Mouse (Mus musculus) MEL (cell line): ENCODE results near the gene Ddb2. TPM values are rescaled to one million over a fixed set of nuclear protein-coding genes. Genes with fewer than 3 reads are reported as not detected.
A peak's percentile ranks its signal among the peaks of the same experiment; 100 is the strongest.

Experiments
- DNase-seq: peaks from one replicate; pipeline ENCODE4 v3.0.0; 2011; ENCODE audit warnings: low read depth, low spot score
- H3K27ac ChIP-seq: 2 replicates; pipeline ENCODE4 v1.5.1; 2012; ENCODE audit warnings: low read depth, mild to moderate bottlenecking, control low read depth, low read length, moderate library complexity; ENCODE audit not compliant: control insufficient read depth
- H3K27me3 ChIP-seq, 2 experiments: fragments of 150-350 bp in 1 of 2; sonication (generic) in 1 of 2; 2 replicates each; pipeline ENCODE4 v1.6.1; 2012; ENCODE audit warnings: low read length in 2 of 2, mild to moderate bottlenecking in 2 of 2, improper control_type of control experiment in 1 of 2, moderate library complexity in 1 of 2; ENCODE audit not compliant: insufficient read depth in 2 of 2, control insufficient read depth in 1 of 2
- H3K36me3 ChIP-seq, 2 experiments: 2 replicates each; pipeline ENCODE4 v1.6.1; 2012 to 2014; ENCODE audit warnings: low read length in 2 of 2, improper control_type of control experiment in 1 of 2, inconsistent platforms in 1 of 2, mild to moderate bottlenecking in 1 of 2; ENCODE audit not compliant: insufficient read depth in 2 of 2, control insufficient read depth in 1 of 2
- H3K4me1 ChIP-seq, 2 experiments: fragments of 150-350 bp in 1 of 2; sonication (generic) in 1 of 2; 2 replicates each; pipeline ENCODE4 v1.6.1; 2012; ENCODE audit warnings: low read length in 2 of 2, improper control_type of control experiment in 1 of 2, mild to moderate bottlenecking in 1 of 2; ENCODE audit not compliant: insufficient read depth in 2 of 2, control insufficient read depth in 1 of 2
- H3K4me3 ChIP-seq, 2 experiments: fragments of 150-350 bp in 1 of 2; sonication (generic) in 1 of 2; 2 replicates each; pipeline ENCODE4 v1.5.1; 2012; ENCODE audit warnings: low read depth in 2 of 2, low read length in 2 of 2, mild to moderate bottlenecking in 2 of 2, moderate library complexity in 2 of 2, control low read depth in 1 of 2, improper control_type of control experiment in 1 of 2; ENCODE audit not compliant: control insufficient read depth in 1 of 2, insufficient read depth in 1 of 2
- H3K79me2 ChIP-seq: 2 replicates; pipeline ENCODE4 v1.6.1; 2012; ENCODE audit warnings: mild to moderate bottlenecking, low read length, moderate library complexity; ENCODE audit not compliant: control insufficient read depth, poor library complexity, insufficient read depth
- H3K9ac ChIP-seq: 2 replicates; pipeline ENCODE4 v1.6.1; 2012; ENCODE audit warnings: low read depth, mild to moderate bottlenecking, control low read depth, low read length, moderate library complexity; ENCODE audit not compliant: control insufficient read depth, poor library complexity, severe bottlenecking
- H3K9me3 ChIP-seq: fragments of 150-350 bp; sonication (generic); replicated peaks from 2 replicates; pipeline ENCODE4 v1.6.1; 2012; ENCODE audit warnings: mild to moderate bottlenecking, low read length, improper control_type of control experiment, moderate library complexity; ENCODE audit not compliant: insufficient read depth
- BHLHE40 ChIP-seq: IDR thresholded peaks from 2 replicates; pipeline ENCODE4 v1.6.1; 2012; ENCODE audit warnings: low read depth, mild to moderate bottlenecking, inconsistent platforms, low read length, improper control_type of control experiment, borderline replicate concordance
- CHD1 ChIP-seq: IDR thresholded peaks from 2 replicates; pipeline ENCODE4 v1.6.1; 2012; ENCODE audit warnings: low read depth, mild to moderate bottlenecking, inconsistent platforms, low read length, improper control_type of control experiment
- CHD2 ChIP-seq: IDR thresholded peaks from 2 replicates; pipeline ENCODE4 v1.6.1; 2011; ENCODE audit warnings: low read length, improper control_type of control experiment
- CTCF ChIP-seq, 3 experiments: IDR thresholded peaks in 2 of 3; conservative IDR thresholded peaks in 1 of 3; 2 replicates each; pipeline ENCODE4 v1.5.1; 2011 to 2012; ENCODE audit warnings: low read length in 3 of 3, low read depth in 2 of 3, mild to moderate bottlenecking in 2 of 3, improper control_type of control experiment in 1 of 3, inconsistent platforms in 1 of 3, mixed read lengths in 1 of 3, moderate library complexity in 1 of 3; ENCODE audit not compliant: control insufficient read depth in 1 of 3, insufficient read depth in 1 of 3, poor library complexity in 1 of 3, severe bottlenecking in 1 of 3
- E2F4 ChIP-seq: IDR thresholded peaks from 2 replicates; pipeline ENCODE4 v1.6.1; 2011; ENCODE audit warnings: low read depth, low read length, improper control_type of control experiment, borderline replicate concordance
- ELF1 ChIP-seq: IDR thresholded peaks from 2 replicates; pipeline ENCODE4 v1.6.1; 2014; ENCODE audit warnings: low read depth, mild to moderate bottlenecking, inconsistent platforms, low read length, improper control_type of control experiment, moderate library complexity
- EP300 ChIP-seq, 2 experiments: IDR thresholded peaks; 2 replicates each; pipeline ENCODE4 v1.6.1; 2011; ENCODE audit warnings: improper control_type of control experiment in 2 of 2, low read length in 2 of 2, low read depth in 1 of 2, mild to moderate bottlenecking in 1 of 2
- GATA1 ChIP-seq: IDR thresholded peaks from 2 replicates; pipeline ENCODE4 v1.6.1; 2011; ENCODE audit warnings: low read depth, low read length, improper control_type of control experiment
- JUND ChIP-seq: IDR thresholded peaks from 2 replicates; pipeline ENCODE4 v1.6.1; 2011; ENCODE audit warnings: low read depth, mild to moderate bottlenecking, improper control_type of control experiment, low read length
- MAFK ChIP-seq: IDR thresholded peaks from 2 replicates; pipeline ENCODE4 v1.6.1; 2011; ENCODE audit warnings: low read depth, mild to moderate bottlenecking, low read length, improper control_type of control experiment, borderline replicate concordance
- MAZ ChIP-seq: IDR thresholded peaks from 2 replicates; pipeline ENCODE4 v1.6.1; 2012; ENCODE audit warnings: low read depth, mild to moderate bottlenecking, inconsistent platforms, low read length, improper control_type of control experiment
- MYC ChIP-seq: IDR thresholded peaks from 2 replicates; pipeline ENCODE4 v1.6.1; 2011; ENCODE audit warnings: low read depth, mild to moderate bottlenecking, low read length, improper control_type of control experiment, moderate library complexity
- NRF1 ChIP-seq: IDR thresholded peaks from 2 replicates; pipeline ENCODE4 v1.6.1; 2014; ENCODE audit warnings: low read depth, mild to moderate bottlenecking, inconsistent platforms, low read length, improper control_type of control experiment, moderate library complexity; ENCODE audit not compliant: poor library complexity, insufficient read depth, severe bottlenecking
- POLR2A ChIP-seq, 2 experiments: IDR thresholded peaks; 2 replicates each; pipeline ENCODE4 v1.6.1; 2011 to 2012; ENCODE audit warnings: low read length in 2 of 2, mild to moderate bottlenecking in 2 of 2, control low read depth in 1 of 2, improper control_type of control experiment in 1 of 2, low read depth in 1 of 2, moderate library complexity in 1 of 2; ENCODE audit not compliant: control insufficient read depth in 1 of 2, insufficient read depth in 1 of 2, poor library complexity in 1 of 2
- POLR2AphosphoS5 ChIP-seq: IDR thresholded peaks from 2 replicates; pipeline ENCODE4 v1.6.1; 2012; ENCODE audit warnings: low read depth, borderline replicate concordance, mild to moderate bottlenecking, inconsistent platforms, low read length, moderate library complexity, mixed read lengths
- RCOR1 ChIP-seq: IDR thresholded peaks from 2 replicates; pipeline ENCODE4 v1.6.1; 2012; ENCODE audit warnings: low read depth, mild to moderate bottlenecking, inconsistent platforms, low read length, improper control_type of control experiment
- SMC3 ChIP-seq: IDR thresholded peaks from 2 replicates; pipeline ENCODE4 v1.6.1; 2011; ENCODE audit warnings: low read depth, low read length, improper control_type of control experiment
- TAL1 ChIP-seq: IDR thresholded peaks from 2 replicates; pipeline ENCODE4 v1.6.1; 2012; ENCODE audit warnings: mild to moderate bottlenecking, inconsistent platforms, low read length, moderate library complexity, mixed read lengths
- TCF12 ChIP-seq: IDR thresholded peaks from 2 replicates; pipeline ENCODE4 v1.6.1; 2014; ENCODE audit warnings: low read depth, mild to moderate bottlenecking, inconsistent platforms, low read length, improper control_type of control experiment, moderate library complexity
- UBTF ChIP-seq: IDR thresholded peaks from 2 replicates; pipeline ENCODE4 v1.6.1; 2012; ENCODE audit warnings: low read depth, mild to moderate bottlenecking, inconsistent platforms, low read length, improper control_type of control experiment, moderate library complexity, borderline replicate concordance; ENCODE audit not compliant: insufficient read depth
- ZC3H11A ChIP-seq: IDR thresholded peaks from 2 replicates; pipeline ENCODE4 v1.6.1; 2012; ENCODE audit warnings: low read depth, mild to moderate bottlenecking, inconsistent platforms, low read length, improper control_type of control experiment
- ZNF384 ChIP-seq: IDR thresholded peaks from 2 replicates; pipeline ENCODE4 v1.6.1; 2012; ENCODE audit warnings: low read depth, mild to moderate bottlenecking, inconsistent platforms, low read length, improper control_type of control experiment
- polyA plus RNA-seq, 2 experiments: library from polyadenylated mRNA; stranded (reverse) in 1 of 2; unstranded in 1 of 2; fragments of >175 nt in 1 of 2; fragments of >200 nt in 1 of 2; gene quantifications; 2 replicates each; pipeline versions ENCODE4 v1.2.1 to v1.2.4; 2012; ENCODE audit warnings: low replicate concordance in 2 of 2, low read depth in 1 of 2; ENCODE audit not compliant: insufficient read length in 2 of 2, insufficient read depth in 1 of 2, missing spikeins in 1 of 2
- total RNA-seq: library from RNA; depleted of rRNA; stranded (reverse); fragments of 300-350 nt; gene quantifications from 2 replicates; pipeline ENCODE4 v1.2.3, GENCODE M21; 2012

Ddb2 gene
- total and polyA plus RNA-seq, 3 experiments: 8.4 to 12.6 TPM; not detected in 1

- no peaks in the 10 kb centered on the region for H3K4me1 ChIP-seq
- peaks cover 0 to 2% of the 10 kb centered on the region in 2 experiments; a peak in 1 of 4 replicates for H3K36me3 ChIP-seq
- DNase-seq: peak; percentile 39
- no peaks in the 10 kb centered on the region for H3K27me3 ChIP-seq
- H3K79me2 ChIP-seq: no peaks in the 10 kb centered on the region
- no peaks in the 10 kb centered on the region for H3K9me3 ChIP-seq
- H3K9ac ChIP-seq: no peak overlapping the region
- no peak overlapping the region for H3K4me3 ChIP-seq
- H3K27ac ChIP-seq: no peak overlapping the region
- no peak for TF ChIP-seq E2F4
- no peak for TF ChIP-seq POLR2AphosphoS5
- TF ChIP-seq ZC3H11A: no peak
- no peak for TF ChIP-seq ZNF384
- no peak for TF ChIP-seq ELF1
- TF ChIP-seq JUND: no peak
- TF ChIP-seq CTCF (IDR thresholded peaks at IDR 0.05 in 2 of 3, conservative IDR thresholded peaks at IDR 0.05 in 1 of 3; ENCODE audit: control insufficient read depth in 1 of 3, insufficient read depth in 1 of 3, low read depth in 2 of 3, low read length in 3 of 3, poor library complexity in 1 of 3, severe bottlenecking in 1 of 3): no peak
- no peak for TF ChIP-seq MYC
- no peak for TF ChIP-seq UBTF
- no peak for TF ChIP-seq EP300 (IDR thresholded peaks at IDR 0.05; ENCODE audit: low read depth in 1 of 2, low read length in 2 of 2)
Observed at GRCm38 (mm10) chr2:91284375-91285199, 47.8 kb upstream of the Ddb2 start.

GRCm38 (mm10) chr2:91283972-91284371 lies 47.2 kb upstream of the Ddb2 start:
- no peak overlapping the region for H3K9ac ChIP-seq
- no peak for TF ChIP-seq RCOR1
- no peak for TF ChIP-seq E2F4
- no peak for TF ChIP-seq CHD2
- TF ChIP-seq CHD1: no peak
- TF ChIP-seq TAL1: no peak
- no peak for TF ChIP-seq MAFK
- TF ChIP-seq POLR2A (IDR thresholded peaks at IDR 0.05; ENCODE audit: control insufficient read depth in 1 of 2, insufficient read depth in 1 of 2, low read depth in 1 of 2, low read length in 2 of 2, poor library complexity in 1 of 2): no peak
- no peak for TF ChIP-seq TCF12
- TF ChIP-seq MAZ: no peak
- TF ChIP-seq SMC3: no peak
- no peak for TF ChIP-seq BHLHE40
- no peak for TF ChIP-seq NRF1
- no peak for TF ChIP-seq GATA1
- no peak for TF ChIP-seq ZNF384
- peaks cover 0 to 2% of the 10 kb centered on the region in 2 experiments; a peak in 1 of 4 replicates for H3K36me3 ChIP-seq
- no peaks in the 10 kb centered on the region for H3K27me3 ChIP-seq
- H3K27ac ChIP-seq: no peak overlapping the region
- H3K4me3 ChIP-seq: no peak overlapping the region
- H3K79me2 ChIP-seq: no peaks in the 10 kb centered on the region
- DNase-seq: no peak
- H3K9me3 ChIP-seq: no peaks in the 10 kb centered on the region
- H3K4me1 ChIP-seq: no peaks in the 10 kb centered on the region
